Mouse (Mus musculus) small intestine, adult 10 weeks (tissue): ENCODE data around the gene Chd4. TPM values are rescaled to one million over a fixed set of nuclear protein-coding genes. Genes with fewer than 3 reads are reported as not detected.

Experiments used
- polyA plus RNA-seq: library from polyadenylated mRNA; stranded (reverse); fragments of 350-450 nt; fragmentation: Illumina TruSeq; extraction: RNeasy Lipid Tissue Mini Kit (QIAGEN cat#74804); gene quantifications from one replicate; pipeline ENCODE4 v1.2.3, GENCODE M21; 2014; ENCODE audit warnings: low replicate concordance

Chd4 gene
- 31.1 TPM for polyA plus RNA-seq

DNA sequence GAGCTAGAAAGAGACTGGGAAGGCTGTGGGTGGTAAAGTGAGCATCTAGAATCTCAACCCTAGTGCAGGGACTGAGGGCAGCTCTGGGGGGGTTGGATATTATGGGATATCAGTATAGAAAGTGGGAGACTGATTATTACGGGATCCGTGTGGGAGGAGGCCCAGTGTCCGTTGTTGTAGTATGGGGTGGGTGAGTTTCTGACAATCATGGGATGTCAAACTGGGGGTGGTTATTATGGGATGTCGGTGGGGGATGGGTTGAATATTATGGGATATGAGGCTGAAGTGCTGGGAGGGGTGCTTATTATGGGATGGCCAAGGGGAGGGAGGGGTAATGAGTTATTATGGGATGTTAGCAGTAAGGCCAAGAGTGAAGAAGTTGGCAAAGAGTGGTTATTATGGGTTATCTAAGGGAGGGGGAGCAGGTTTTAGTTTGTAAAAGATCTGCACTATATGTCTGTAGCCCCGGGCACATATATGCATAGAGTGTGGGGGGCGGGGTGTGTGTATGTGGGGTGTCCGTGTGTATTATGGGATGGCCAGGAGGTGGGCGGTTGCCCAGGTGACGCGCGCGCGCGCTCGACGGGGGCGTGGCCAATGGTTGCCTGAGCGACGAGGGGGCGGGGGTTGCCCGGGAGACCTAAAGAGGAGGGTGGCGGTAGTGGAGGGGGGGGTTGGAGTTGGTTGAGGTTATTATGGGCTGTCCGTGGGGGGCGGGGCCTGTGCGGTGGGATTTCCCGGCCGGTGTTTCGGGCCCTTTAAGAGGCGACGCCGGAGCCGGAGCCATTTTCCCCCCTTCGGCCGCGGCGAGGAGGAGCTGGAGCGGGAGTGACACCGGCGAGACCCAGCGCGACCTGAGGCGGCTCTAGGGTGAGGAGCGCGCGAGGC lies at the start of gene Chd4:
Gene Chd4, plus strand, starts transcription at position 591 of the 888 bp plus-strand sequence.

GRCm38 (mm10) chr6:125049678-125050077 lies 46.1 kb upstream of the Chd4 start, which contains the start of gene Acrbp:
TSS of gene Acrbp (plus strand) at chr6:125049689.

GRCm38 (mm10) chr6:125067571-125067995 lies 28.2 kb upstream of the Chd4 start, which contains the start of gene Lpar5:
TSS of gene Lpar5 (plus strand) at chr6:125067920.

DNA sequence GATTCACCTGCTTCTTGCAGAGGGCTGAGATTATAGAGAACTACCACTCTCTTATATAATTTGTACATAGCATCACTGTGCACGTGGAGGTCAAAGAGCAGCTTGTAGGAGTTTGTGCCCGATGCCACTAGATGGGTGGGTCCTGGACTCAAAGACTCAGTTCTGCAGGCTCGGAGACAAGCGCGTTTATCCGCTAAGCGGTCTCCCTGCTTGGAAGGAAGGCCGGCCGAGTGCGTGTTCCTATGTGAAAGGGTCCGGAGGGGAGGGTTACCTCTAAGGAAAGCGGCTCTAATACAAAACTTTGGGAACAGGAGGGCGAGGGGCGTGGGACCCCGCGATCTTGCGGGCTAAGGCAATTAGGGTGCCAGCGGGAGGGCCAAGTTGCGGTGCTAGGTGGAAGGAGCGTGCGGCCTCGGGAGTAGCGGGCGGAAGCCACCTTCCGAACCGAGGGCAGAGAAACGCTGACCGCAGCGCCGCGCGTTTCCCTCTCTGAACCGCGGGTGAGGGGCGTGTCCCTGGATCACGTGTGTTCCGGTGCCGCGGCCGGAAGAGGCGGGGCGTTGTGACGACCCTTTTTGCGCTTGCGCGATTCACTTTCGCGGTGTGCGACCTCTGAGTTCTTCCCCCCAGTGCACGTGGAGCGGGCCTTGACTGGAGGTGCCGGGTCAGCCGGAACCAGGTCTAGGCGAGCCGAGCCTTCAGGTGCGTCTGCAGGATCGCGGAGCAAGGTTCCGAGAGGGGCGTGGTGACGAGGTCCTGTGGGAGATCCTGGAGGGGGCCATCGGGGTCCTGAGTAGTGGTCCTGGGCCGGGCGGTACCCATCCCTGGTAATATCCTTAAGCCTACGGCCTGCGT lies 35.7 kb downstream of the Chd4 start, which contains the start of gene Nop2:
Gene Nop2, plus strand, starts transcription at position 608 of the 855 bp plus-strand sequence.

DNA sequence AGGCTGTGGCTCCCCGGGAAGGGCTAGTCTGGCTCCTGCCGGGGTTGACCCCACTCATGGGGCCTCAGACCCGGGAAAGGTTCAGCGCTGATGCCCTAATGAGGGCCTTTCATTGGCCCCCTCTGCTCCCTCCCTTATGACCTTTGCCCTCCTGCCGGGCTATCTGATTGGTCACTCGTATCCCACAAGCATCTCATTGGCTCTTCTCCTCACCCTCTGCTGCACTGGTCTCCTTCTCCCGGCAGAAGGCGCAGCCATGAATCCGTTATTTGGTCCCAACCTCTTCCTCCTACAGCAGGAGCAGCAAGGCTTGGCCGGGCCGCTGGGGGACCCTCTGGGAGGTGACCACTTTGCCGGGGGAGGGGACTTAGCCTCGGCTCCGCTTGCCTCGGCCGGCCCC lies 49.2 kb downstream of the Chd4 start, which contains the start of gene Iffo1:
Gene Iffo1, plus strand, starts transcription at position 241 of the 400 bp plus-strand sequence.

GRCm38 (mm10) chr6:125166051-125166751 lies 70.4 kb downstream of the Chd4 start, which contains the start of gene Gapdh:
TSS of gene Gapdh (minus strand) at chr6:125166467.

Other genes with a start within 250 kb of the Chd4 start
- not detected for gene P3h3, start 238.2 kb upstream of the Chd4 start, polyA plus RNA-seq
- gene Gpr162, start 232.0 kb upstream of the Chd4 start, polyA plus RNA-seq = not detected
- gene Cd4, start 207.8 kb upstream of the Chd4 start, polyA plus RNA-seq = 2.6 TPM
- not detected for gene Lag3, start 184.3 kb upstream of the Chd4 start, polyA plus RNA-seq
- gene Ptms, start 175.9 kb upstream of the Chd4 start, polyA plus RNA-seq = 75.4 TPM
- gene Mlf2, start 164.6 kb upstream of the Chd4 start, polyA plus RNA-seq = 12.7 TPM
- 17.0 TPM for gene Cops7a, start 130.4 kb upstream of the Chd4 start, polyA plus RNA-seq
- gene Pianp, start 99.3 kb upstream of the Chd4 start, polyA plus RNA-seq = 0.33 TPM
- gene Zfp384, start 86.8 kb upstream of the Chd4 start, polyA plus RNA-seq = 12.7 TPM
- 18.8 TPM for gene Ing4, start 56.2 kb upstream of the Chd4 start, polyA plus RNA-seq
- gene Acrbp, start 46.3 kb upstream of the Chd4 start, polyA plus RNA-seq = 2.5 TPM
- 1.6 TPM for gene Lpar5, start 28.1 kb upstream of the Chd4 start, polyA plus RNA-seq
- gene Nop2, start 35.9 kb downstream of the Chd4 start, polyA plus RNA-seq = 0.33 TPM
- gene Iffo1, start 49.3 kb downstream of the Chd4 start, polyA plus RNA-seq = 0.59 TPM
- gene Gapdh, start 70.5 kb downstream of the Chd4 start, polyA plus RNA-seq = 39.7 TPM
- gene Ncapd2, start 95.7 kb downstream of the Chd4 start, polyA plus RNA-seq = 3.7 TPM
- gene Mrpl51, start 95.8 kb downstream of the Chd4 start, polyA plus RNA-seq = 119 TPM
- gene Vamp1, start 119.6 kb downstream of the Chd4 start, polyA plus RNA-seq = 6.0 TPM
- gene Tapbpl, start 135.9 kb downstream of the Chd4 start, polyA plus RNA-seq = 7.6 TPM
- gene Cd27, start 141.0 kb downstream of the Chd4 start, polyA plus RNA-seq = not detected
- gene Tuba3a, start 190.1 kb downstream of the Chd4 start, polyA plus RNA-seq = not detected
- gene Ltbr, start 217.9 kb downstream of the Chd4 start, polyA plus RNA-seq = 1.2 TPM
- 0.97 TPM for gene Scnn1a, start 224.7 kb downstream of the Chd4 start, polyA plus RNA-seq